Mouse (Mus musculus) brain, embryonic 18.5 days (tissue): Measurements from ENCODE around the gene Pecam1.
"Not testable (repeated sequence)": the region's sequence is repeated elsewhere in the genome, so short reads cannot be mapped to it uniquely, and the experiment has no call there.

Experiments
- DNase-seq: peaks from one replicate; pipeline ENCODE4 v3.0.0-alpha.2; 2012; ENCODE audit warnings: low read depth, low spot score

The Pecam1 gene

GRCm38 (mm10) chr11:106729656-106730055 lies 20.8 kb downstream of the Pecam1 start:
- DNase-seq, result no peak

GRCm38 (mm10) chr11:106728402-106729366 lies 21.7 kb downstream of the Pecam1 start:
- no peak for DNase-seq

- DNase-seq, result no peak
Observed at GRCm38 (mm10) chr11:106727967-106728366, 22.5 kb downstream of the Pecam1 start.

DNA sequence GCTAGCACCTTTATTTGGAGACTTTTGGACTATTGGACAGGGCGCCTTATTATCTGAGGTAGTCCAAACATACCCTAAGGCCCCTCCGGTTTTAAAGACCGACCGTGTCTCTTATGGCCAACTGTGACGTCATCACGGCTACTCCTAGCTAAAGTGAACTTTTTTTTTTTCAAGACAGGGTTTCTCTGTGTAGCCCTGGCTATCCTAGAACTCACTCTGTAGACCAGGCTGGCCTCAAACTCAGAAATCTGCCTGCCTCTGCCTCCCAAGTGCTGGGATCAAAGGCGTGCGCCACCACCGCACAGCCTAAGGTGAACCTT lies 25.6 kb downstream of the Pecam1 start:
- not testable (repeated sequence) for DNase-seq

GRCm38 (mm10) chr11:106724176-106724915 lies 26.1 kb downstream of the Pecam1 start:
- DNase-seq, result no peak

DNA sequence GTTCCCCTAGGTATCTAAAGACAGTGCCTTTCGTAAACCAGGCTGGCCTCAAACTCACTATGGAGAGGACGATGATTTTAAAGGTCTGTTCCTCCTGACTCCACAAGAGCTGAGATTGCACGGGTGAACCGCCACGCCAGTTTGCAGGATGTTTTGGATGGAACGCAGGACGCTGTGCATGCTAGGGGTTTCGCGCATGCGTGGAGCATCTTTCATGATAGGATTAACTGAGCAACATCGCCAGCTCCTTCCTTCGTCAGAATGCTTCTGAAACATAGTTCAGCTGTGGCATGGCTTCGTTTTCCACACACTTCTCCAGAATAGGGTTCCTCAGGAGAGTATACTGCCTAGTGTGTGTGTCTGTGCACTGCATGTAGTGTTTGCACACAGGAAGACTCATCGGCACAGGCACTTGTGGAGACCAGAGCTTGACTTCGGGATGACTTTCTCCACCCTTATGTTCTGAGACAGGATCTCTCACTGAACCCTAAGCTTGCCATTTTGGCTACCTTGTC lies 26.8 kb downstream of the Pecam1 start:
- DNase-seq, result no peak

- no peak for DNase-seq
Observed at GRCm38 (mm10) chr11:106722831-106723361, 27.5 kb downstream of the Pecam1 start.

GRCm38 (mm10) chr11:106720379-106720778 lies 30.0 kb downstream of the Pecam1 start:
- no peak for DNase-seq

DNA sequence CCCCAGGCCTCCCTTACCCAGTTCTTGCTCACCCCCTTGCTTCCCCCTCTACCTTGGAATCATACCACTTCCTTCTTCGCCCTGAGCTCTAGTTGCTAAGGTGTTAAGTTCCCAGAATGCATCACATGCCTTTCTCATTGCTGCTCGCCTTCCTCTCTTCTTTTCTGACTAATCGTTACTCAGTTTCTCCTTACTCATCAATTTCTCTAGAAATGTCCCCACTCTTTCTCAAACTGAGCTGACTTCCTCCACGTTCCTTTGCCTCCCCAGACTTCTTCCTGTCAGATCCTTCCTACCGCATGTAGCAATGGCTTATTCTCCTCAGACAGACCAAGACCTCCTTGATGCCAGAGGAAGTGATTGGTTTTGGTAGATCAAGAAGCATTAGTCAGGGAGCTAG lies 33.9 kb downstream of the Pecam1 start:
- no peak for DNase-seq

GRCm38 (mm10) chr11:106715066-106715465 lies 35.4 kb downstream of the Pecam1 start:
- no peak for DNase-seq

GRCm38 (mm10) chr11:106710789-106711188 lies 39.6 kb downstream of the Pecam1 start:
- DNase-seq, result no peak

- no peak for DNase-seq
Observed at GRCm38 (mm10) chr11:106709227-106709985, 41.0 kb downstream of the Pecam1 start.

DNA sequence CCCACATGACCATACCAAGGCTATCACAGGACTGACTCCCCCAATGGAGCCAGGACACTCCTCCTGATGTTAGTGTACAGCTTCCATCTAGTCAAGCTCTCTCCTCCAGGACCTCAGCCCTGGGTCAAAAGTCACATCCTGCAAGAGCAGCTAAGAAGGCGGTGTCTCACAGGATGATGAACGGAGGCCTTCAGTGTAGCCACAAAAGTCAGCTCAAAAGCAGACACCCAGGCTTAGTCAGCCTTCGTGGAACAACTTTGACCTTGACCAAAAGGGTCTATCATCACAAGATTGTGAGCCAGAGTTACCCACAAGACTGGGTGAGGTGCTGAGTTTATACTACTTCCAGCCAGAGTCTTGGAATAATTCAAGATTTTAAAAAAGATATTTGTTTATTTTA lies 42.6 kb downstream of the Pecam1 start:
- no peak for DNase-seq

DNA sequence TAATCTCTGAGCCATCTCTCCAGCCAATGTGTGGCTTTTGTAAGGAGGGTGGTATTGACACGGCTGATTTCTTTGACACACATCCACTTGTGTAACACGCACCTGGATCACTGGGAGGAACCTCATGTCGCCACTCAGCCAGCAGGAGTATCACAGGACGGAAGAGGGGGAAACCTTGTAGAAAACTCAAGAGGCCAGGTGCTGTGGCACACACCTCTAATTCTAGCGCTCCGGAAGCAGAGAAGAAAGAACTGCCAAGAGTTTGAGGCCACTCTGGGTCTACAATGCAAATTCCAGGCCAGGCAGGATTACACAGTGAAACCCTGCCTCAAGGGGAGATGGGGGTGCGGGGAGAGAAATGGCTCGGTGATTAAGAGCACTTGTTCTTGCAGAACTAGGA lies 43.3 kb downstream of the Pecam1 start:
- DNase-seq, result no peak

GRCm38 (mm10) chr11:106706212-106706611 lies 44.2 kb downstream of the Pecam1 start:
- DNase-seq, result no peak

DNA sequence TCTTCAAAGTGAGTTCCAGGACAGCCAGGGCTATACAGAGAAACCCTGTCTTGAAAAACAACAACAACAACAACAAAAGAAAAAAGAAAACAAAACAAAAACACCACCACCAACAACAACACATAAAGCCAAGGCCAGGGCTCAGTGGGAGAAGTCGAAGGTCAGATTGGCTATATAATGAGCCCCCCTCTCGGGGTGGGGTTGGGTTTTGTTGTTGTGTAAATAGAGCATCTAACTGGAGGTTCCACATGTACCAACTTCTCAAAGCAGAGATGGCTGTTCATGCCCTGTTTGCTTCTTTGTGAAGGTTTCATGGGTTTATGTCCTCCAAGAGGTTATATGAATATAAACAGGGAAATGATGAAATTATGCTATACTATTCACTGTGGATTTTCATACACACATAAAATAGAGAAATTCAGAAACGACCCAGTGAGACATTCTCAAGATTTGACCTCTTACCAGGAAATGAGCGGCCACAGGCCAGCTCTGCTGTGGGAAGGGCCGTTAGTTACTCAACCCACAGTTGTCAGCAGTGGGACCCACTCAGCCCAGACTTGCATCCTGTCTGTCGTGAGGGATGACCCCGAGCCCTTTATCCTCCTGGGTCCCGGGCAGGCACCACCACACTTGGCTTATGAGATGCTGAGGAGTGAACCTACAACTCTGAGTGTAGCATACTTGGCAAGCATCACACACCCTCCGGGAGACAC lies 45.9 kb downstream of the Pecam1 start:
- DNase-seq, result no peak

GRCm38 (mm10) chr11:106703931-106704330 lies 46.5 kb downstream of the Pecam1 start:
- no peak for DNase-seq

DNA sequence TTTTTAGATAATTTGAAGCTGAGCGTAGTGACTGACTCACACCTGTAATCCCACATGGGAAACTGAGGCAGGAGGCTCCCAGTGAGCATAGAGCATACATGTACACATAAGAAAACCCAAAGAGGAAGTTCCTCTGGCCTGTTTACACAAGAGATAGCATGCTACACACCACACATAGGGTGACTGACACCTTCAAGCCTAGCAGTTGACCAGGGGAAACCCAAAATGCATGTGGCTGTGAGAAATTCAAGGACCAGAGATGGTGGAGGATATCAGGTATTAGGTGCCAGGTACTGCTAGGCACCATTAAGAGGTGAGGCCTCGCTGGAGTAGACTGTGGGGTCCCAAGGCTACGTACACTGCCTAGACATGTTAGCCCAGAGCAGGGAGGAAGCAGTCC lies 47.8 kb downstream of the Pecam1 start:
- no peak for DNase-seq

GRCm38 (mm10) chr11:106701589-106701988 lies 48.8 kb downstream of the Pecam1 start:
- no peak for DNase-seq

DNA sequence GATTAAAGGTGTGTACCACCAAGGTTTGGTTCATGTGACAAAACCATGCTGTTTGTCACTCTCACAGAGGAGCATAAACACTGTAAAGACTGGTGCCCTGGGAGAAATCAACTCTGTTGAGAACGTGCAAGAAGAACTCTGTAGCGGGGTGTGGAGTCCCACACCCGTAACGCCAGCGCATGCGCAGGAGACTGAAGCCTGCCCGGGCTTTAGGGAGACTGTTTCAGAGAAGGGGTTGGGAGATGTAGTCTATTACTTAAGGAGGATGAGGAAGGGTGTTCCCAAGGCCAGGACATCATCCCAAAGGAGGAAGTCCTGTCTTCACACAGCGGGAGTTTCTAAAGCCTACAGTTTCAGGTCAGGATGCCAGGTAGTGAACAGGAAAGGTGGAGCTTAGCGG lies 51.3 kb downstream of the Pecam1 start:
- no peak for DNase-seq

DNA sequence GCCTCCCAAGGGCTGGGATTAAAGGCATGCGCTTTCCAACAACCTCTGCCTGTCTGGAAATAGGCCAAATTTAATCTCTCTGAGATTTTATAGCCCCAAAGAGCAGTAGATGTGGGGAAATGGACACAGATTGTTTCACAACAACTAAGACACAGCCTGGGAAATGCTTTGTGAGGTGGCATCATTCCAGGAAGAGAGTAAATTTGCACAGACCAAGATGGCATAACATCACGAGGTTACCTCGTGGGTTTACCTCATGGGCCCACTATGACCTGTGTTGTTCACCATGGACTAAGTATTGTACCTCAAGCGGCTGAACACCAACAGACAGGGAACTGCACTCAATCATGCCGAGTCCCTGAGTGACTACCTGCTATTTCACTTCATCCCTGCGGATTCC lies 52.1 kb downstream of the Pecam1 start:
- no peak for DNase-seq
